Mouse (Mus musculus): ENCODE measurements around the gene Vwa8. TPM values are rescaled to one million over a fixed set of nuclear protein-coding genes. Genes with fewer than 3 reads are reported as not detected.
A peak's percentile ranks its signal among the peaks of the same experiment; 100 is the strongest.

Gene Vwa8
- polyA plus RNA-seq, 1 experiment from 2014 or later = 5.5 TPM

DNA sequence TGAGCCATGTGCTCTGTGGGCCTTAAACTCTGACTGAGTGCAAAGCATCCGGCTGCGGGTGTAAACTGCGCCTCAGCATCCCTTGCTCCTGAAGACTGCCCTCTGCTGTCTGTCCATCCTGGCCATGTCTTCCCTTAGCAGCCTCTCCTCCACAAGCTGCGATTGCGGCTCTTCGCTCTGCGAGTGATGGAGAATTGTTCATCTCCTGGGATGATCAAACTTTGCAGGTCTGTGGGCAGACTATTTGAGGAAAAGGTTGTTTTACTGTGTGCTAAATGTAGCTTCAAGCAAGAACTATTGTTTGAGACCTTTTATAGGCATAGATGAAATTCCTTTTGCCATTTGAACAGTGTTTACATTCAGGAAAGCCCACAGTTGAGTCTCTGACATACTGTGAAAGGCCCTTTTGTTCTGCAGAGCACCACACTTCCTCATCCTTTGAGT lies 286.1 kb downstream of the Vwa8 start:
- no peaks in the 10 kb centered on the region for H3K9me3 ChIP-seq (replicated peaks; ENCODE audit: control insufficient read depth, low read length)
- no peak overlapping the region for H3K27ac ChIP-seq (ENCODE audit: low read depth, low read length)
- no peak overlapping the region for H3K4me3 ChIP-seq (ENCODE audit: low read depth, low read length)
- H3K27me3 ChIP-seq (replicated peaks; ENCODE audit: control insufficient read depth, insufficient read depth, low read length) = no peaks in the 10 kb centered on the region
- H3K9ac ChIP-seq (ENCODE audit: low read length) = no peak overlapping the region
- H3K4me2 ChIP-seq (ENCODE audit: low read length) = no peak overlapping the region
- 5% methylated on average over 7 of the region's 7 CpGs for WGBS
- peak; percentile 53 for DNase-seq (ENCODE audit: low spot score)
- peak; percentile 34; the same call in 1 of the 2 replicates for ATAC-seq
- no peaks in the 10 kb centered on the region for H3K36me3 ChIP-seq (ENCODE audit: control insufficient read depth, insufficient read depth, low read length)
- peaks cover 1% of the 10 kb centered on the region; the same call in 1 of the 2 replicates for H3K4me1 ChIP-seq (ENCODE audit: control insufficient read depth, insufficient read depth, low read length)

DNA sequence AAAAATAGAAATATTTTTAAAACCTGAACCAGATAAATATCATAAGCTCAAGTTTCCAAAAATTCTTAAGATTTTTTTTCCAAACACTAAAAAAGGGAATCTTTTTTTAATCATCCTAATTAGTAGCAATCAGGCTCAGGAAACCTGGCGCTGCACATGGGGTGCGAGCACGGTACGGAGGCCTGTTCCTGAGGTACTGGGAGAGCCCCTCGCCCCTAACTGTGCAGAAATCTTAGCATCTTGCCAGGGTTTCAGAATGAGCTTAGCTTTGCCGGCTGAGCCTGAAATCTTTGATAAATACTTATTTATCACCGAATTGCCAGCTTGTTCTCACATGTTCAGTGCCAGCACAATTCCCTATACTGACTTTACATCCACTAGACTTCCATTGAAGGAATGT lies 286.6 kb downstream of the Vwa8 start:
- Histone ChIP-seq H3K9me3 (replicated peaks; ENCODE audit: control insufficient read depth, low read length) (no peaks in the 10 kb centered on the region), H3K27me3 (replicated peaks; ENCODE audit: control insufficient read depth, insufficient read depth, low read length) (no peaks in the 10 kb centered on the region), H3K27ac (ENCODE audit: low read depth, low read length) (no peak overlapping the region), H3K36me3 (ENCODE audit: control insufficient read depth, insufficient read depth, low read length) (no peaks in the 10 kb centered on the region), H3K9ac (ENCODE audit: low read length) (no peak overlapping the region), H3K4me3 (ENCODE audit: low read depth, low read length) (no peak overlapping the region), H3K4me1 (ENCODE audit: control insufficient read depth, insufficient read depth, low read length) (peaks cover 7% of the 10 kb centered on the region; the same call in 1 of the 2 replicates), H3K4me2 (ENCODE audit: low read length) (no peak overlapping the region)
- 32% methylated on average over 7 of the region's 7 CpGs for WGBS
- ATAC-seq (0 out of 2 replicates have a peak, but pooled peaks have one; percentile 55), DNase-seq (ENCODE audit: low spot score) (peak; percentile 43)

DNA sequence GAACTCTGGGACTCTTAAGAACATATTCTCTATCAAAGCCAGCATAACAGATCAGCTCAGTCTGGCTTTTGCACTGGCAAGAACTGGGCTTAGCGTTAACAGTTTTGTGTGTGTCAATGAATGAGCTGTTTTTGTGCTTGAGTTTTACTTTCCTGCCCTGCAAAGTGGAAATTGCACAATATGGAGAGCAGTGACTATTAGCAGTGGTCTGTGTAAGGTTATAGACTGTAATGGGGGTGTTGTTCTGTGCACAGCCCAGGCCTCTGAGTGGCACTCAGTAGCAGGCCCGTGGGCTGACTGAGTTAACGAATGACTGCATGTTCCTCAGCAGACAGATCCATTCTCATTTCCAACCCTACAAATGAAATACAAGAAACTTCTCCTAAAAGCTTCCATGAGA lies 287.7 kb downstream of the Vwa8 start:
- Histone ChIP-seq H3K4me3 (ENCODE audit: low read depth, low read length) (no peak overlapping the region), H3K27me3 (replicated peaks; ENCODE audit: control insufficient read depth, insufficient read depth, low read length) (no peaks in the 10 kb centered on the region), H3K36me3 (ENCODE audit: control insufficient read depth, insufficient read depth, low read length) (no peaks in the 10 kb centered on the region), H3K9me3 (replicated peaks; ENCODE audit: control insufficient read depth, low read length) (no peaks in the 10 kb centered on the region), H3K4me2 (ENCODE audit: low read length) (no peak overlapping the region), H3K4me1 (ENCODE audit: control insufficient read depth, insufficient read depth, low read length) (peaks cover 13% of the 10 kb centered on the region; the same call in 1 of the 2 replicates), H3K9ac (ENCODE audit: low read length) (no peak overlapping the region), H3K27ac (ENCODE audit: low read depth, low read length) (no peak overlapping the region)
- ATAC-seq (no peak), DNase-seq (ENCODE audit: low spot score) (no peak)
- 69% methylated on average over 3 of the region's 3 CpGs for WGBS

DNA sequence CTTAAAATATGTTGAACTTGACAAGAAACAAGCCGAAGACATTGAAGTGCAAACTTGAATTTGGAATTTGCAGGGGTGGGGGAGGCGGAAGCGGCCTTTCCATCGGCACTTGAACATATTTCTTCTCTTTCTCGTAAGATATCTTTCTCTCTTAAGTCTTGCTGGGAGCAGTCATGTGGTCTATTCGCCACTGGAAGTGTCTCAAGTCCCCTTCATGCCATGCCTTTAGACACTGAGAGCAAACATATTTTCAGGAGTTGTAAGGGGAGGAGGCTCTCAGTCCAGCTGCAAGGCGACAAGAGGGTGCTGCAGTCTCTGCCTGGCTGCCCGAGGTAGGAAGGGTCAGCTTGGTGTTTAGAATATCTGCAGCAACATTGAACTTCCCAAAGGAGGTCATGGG lies 288.2 kb downstream of the Vwa8 start:
- DNase-seq (ENCODE audit: low spot score) = no peak
- whole genome bisulfite sequencing = 91% methylated on average over 8 of the region's 8 CpGs
- peaks cover 13% of the 10 kb centered on the region; the same call in 1 of the 2 replicates for H3K4me1 ChIP-seq (ENCODE audit: control insufficient read depth, insufficient read depth, low read length)
- H3K36me3 ChIP-seq (ENCODE audit: control insufficient read depth, insufficient read depth, low read length) = no peaks in the 10 kb centered on the region
- H3K9ac ChIP-seq (ENCODE audit: low read length) = no peak overlapping the region
- no peaks in the 10 kb centered on the region for H3K9me3 ChIP-seq (replicated peaks; ENCODE audit: control insufficient read depth, low read length)
- ATAC-seq = no peak
- H3K27ac ChIP-seq (ENCODE audit: low read depth, low read length) = no peak overlapping the region
- no peaks in the 10 kb centered on the region for H3K27me3 ChIP-seq (replicated peaks; ENCODE audit: control insufficient read depth, insufficient read depth, low read length)
- H3K4me3 ChIP-seq (ENCODE audit: low read depth, low read length) = no peak overlapping the region
- no peak overlapping the region for H3K4me2 ChIP-seq (ENCODE audit: low read length)

DNA sequence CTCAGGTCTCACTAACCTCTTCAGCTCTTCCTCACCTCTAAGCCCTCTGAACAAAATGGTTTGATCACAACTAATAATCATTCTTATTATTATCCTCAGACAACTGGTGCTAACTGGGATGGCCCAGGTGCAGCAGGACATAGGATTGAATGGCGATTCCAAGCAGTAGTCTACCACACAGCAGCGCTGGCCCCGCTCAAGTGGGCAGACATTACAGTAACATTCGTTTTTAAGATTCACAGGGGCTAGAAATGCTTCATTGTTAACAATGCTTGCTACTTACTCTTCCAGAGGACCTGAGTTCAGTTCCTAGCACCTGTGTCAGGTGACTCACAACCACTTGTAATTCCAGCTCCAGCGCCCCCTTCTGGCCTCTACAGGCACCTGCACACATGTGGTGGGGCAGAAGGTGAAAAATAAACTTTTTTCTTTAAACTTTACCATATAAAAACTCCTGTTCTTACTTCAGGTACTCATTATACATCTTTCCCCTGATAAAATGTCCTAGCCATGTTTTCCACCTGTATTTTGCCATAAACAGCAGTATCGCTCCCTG lies 290.3 kb downstream of the Vwa8 start:
- Histone ChIP-seq H3K4me3 (ENCODE audit: low read depth, low read length) (no peak overlapping the region), H3K4me1 (ENCODE audit: control insufficient read depth, insufficient read depth, low read length) (peaks cover 13% of the 10 kb centered on the region; the same call in 1 of the 2 replicates), H3K9me3 (replicated peaks; ENCODE audit: control insufficient read depth, low read length) (no peaks in the 10 kb centered on the region), H3K36me3 (ENCODE audit: control insufficient read depth, insufficient read depth, low read length) (no peaks in the 10 kb centered on the region), H3K4me2 (ENCODE audit: low read length) (no peak overlapping the region), H3K27ac (ENCODE audit: low read depth, low read length) (no peak overlapping the region), H3K9ac (ENCODE audit: low read length) (no peak overlapping the region), H3K27me3 (replicated peaks; ENCODE audit: control insufficient read depth, insufficient read depth, low read length) (no peaks in the 10 kb centered on the region)
- WGBS = 95% methylated on average over 6 of the region's 6 CpGs
- no peak for DNase-seq (ENCODE audit: low spot score)
- ATAC-seq = no peak

DNA sequence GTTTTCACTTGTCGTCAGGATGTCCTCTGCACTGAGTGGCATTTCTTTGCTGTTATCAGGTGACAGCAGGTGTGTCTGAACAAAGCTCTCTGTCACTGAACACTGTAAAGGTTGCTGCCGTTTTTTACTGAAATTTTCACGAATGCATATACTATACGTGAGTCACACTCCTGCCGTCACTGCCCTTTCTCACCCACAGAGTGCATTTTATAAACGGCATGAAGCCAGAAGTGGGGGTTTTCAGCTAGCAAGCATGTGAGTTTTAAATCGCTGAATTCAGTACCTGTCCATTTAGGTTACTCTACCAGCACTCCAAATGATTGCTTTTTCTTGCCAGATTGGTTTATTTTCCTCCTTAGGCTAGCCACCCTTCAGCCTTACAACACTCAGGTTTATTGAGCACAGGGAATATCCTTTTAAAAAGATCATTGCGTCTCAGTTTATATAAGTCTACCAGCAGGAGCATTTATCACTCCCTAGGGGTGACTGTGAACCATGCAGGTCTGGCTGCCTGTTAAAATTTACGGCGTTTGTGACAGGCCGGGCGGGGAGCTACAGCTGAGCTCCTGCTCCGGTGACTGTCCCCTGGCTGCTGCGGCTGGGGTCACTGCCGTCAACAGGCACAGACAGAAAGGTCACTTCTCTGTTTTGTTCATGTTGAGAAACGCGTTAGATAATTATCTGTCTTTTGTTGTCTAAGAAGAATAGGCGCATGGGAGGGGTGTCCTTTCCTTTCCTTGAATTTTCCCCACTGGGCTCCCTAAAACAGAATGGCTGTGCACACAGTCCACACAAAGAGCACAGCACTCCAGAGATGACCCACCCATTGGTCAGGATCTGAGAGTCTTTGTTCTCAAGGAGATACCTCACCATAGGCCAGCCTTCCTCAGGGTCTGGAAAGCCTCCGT lies 291.3 kb downstream of the Vwa8 start:
- H3K9me3 ChIP-seq (replicated peaks; ENCODE audit: control insufficient read depth, low read length) = no peaks in the 10 kb centered on the region
- H3K4me2 ChIP-seq (ENCODE audit: low read length) = no peak overlapping the region
- ATAC-seq = peak; percentile 71
- H3K27ac ChIP-seq (ENCODE audit: low read depth, low read length) = no peak overlapping the region
- H3K4me1 ChIP-seq (ENCODE audit: control insufficient read depth, insufficient read depth, low read length) = peaks cover 13% of the 10 kb centered on the region; the same call in 1 of the 2 replicates
- peak overlapping the region; percentile 21; the same call in 1 of the 2 replicates for H3K9ac ChIP-seq (ENCODE audit: low read length)
- H3K27me3 ChIP-seq (replicated peaks; ENCODE audit: control insufficient read depth, insufficient read depth, low read length) = no peaks in the 10 kb centered on the region
- H3K36me3 ChIP-seq (ENCODE audit: control insufficient read depth, insufficient read depth, low read length) = no peaks in the 10 kb centered on the region
- WGBS = 36% methylated on average over 19 of the region's 19 CpGs
- DNase-seq (ENCODE audit: low spot score) = peak; percentile 42
- no peak overlapping the region for H3K4me3 ChIP-seq (ENCODE audit: low read depth, low read length)

DNA sequence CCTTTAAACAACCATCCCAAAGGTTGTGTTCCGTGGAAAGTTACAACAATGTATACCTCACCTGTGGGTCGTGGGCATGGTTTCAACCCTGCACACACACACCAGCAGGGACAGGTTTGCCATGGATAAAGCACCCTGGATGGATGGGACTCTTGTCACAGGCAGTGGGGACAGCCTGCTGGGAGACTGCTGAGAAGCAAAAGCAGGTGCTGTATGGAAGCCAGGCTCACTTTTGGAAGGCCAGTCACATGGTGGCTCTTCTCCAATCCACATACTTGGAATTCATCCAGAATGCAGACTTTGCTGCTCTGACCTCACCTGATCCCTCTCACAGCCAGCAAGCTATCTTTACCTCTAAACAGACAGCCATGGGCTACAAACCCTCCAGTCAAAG lies 292.0 kb downstream of the Vwa8 start:
- Histone ChIP-seq H3K36me3 (ENCODE audit: control insufficient read depth, insufficient read depth, low read length) (no peaks in the 10 kb centered on the region), H3K4me1 (ENCODE audit: control insufficient read depth, insufficient read depth, low read length) (peaks cover 13% of the 10 kb centered on the region; the same call in 1 of the 2 replicates), H3K27ac (ENCODE audit: low read depth, low read length) (no peak overlapping the region), H3K9me3 (replicated peaks; ENCODE audit: control insufficient read depth, low read length) (no peaks in the 10 kb centered on the region), H3K4me2 (ENCODE audit: low read length) (no peak overlapping the region), H3K27me3 (replicated peaks; ENCODE audit: control insufficient read depth, insufficient read depth, low read length) (no peaks in the 10 kb centered on the region), H3K9ac (ENCODE audit: low read length) (no peak overlapping the region), H3K4me3 (ENCODE audit: low read depth, low read length) (no peak overlapping the region)
- WGBS = 81% methylated on average over 2 of the region's 2 CpGs
- ATAC-seq (peak; percentile 35), DNase-seq (ENCODE audit: low spot score) (peak; percentile 18)

DNA sequence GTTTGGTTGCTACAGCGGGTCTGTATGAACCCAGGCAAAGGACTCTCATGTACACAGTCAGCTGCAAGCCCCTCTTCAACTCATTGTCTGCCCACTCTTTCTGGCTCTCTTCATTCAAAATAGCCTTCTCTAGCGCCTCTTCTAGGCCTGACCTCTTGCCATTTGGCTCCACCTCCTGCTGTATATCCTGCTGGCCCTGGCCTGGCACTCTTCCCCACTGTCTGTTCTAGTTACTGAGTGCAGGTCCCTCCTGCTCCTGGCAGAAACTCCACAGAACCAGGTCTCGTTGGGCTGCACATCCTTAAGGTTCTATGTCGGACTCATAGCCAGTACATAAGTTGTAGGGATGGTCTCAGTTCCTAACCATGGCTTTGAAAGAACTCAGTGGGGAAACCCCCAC lies 293.5 kb downstream of the Vwa8 start:
- ATAC-seq (no peak), DNase-seq (ENCODE audit: low spot score) (no peak)
- H3K4me3 ChIP-seq (ENCODE audit: low read depth, low read length) = no peak overlapping the region
- H3K4me2 ChIP-seq (ENCODE audit: low read length) = no peak overlapping the region
- H3K4me1 ChIP-seq (ENCODE audit: control insufficient read depth, insufficient read depth, low read length) = peaks cover 13% of the 10 kb centered on the region; the same call in 1 of the 2 replicates
- no peak overlapping the region for H3K27ac ChIP-seq (ENCODE audit: low read depth, low read length)
- no peaks in the 10 kb centered on the region for H3K9me3 ChIP-seq (replicated peaks; ENCODE audit: control insufficient read depth, low read length)
- H3K36me3 ChIP-seq (ENCODE audit: control insufficient read depth, insufficient read depth, low read length) = no peaks in the 10 kb centered on the region
- H3K9ac ChIP-seq (ENCODE audit: low read length) = no peak overlapping the region
- 88% methylated on average over 4 of the region's 4 CpGs for WGBS
- H3K27me3 ChIP-seq (replicated peaks; ENCODE audit: control insufficient read depth, insufficient read depth, low read length) = no peaks in the 10 kb centered on the region

DNA sequence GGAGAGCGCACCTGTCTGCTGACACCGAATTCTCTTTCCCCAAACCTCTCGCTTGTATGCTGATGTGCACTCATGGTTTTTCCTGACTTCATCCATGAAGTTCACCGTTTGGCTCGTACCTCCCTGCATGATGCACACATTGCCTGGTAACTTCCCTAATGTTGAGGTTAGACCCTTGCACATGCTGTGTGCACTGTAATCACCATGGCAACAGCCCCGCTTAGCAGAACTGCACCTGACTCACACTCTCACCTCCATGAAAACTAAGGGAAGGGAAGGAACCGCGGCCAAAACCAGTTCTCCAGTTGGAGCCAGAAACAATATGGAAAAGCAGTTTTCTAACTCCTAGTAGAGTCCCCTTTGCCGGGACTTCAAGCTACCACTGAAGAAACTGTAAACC lies 294.8 kb downstream of the Vwa8 start:
- Histone ChIP-seq H3K4me2 (ENCODE audit: low read length) (no peak overlapping the region), H3K36me3 (ENCODE audit: control insufficient read depth, insufficient read depth, low read length) (no peaks in the 10 kb centered on the region), H3K4me3 (ENCODE audit: low read depth, low read length) (no peak overlapping the region), H3K27me3 (replicated peaks; ENCODE audit: control insufficient read depth, insufficient read depth, low read length) (no peaks in the 10 kb centered on the region), H3K27ac (ENCODE audit: low read depth, low read length) (no peak overlapping the region), H3K4me1 (ENCODE audit: control insufficient read depth, insufficient read depth, low read length) (peaks cover 13% of the 10 kb centered on the region; the same call in 1 of the 2 replicates), H3K9ac (ENCODE audit: low read length) (no peak overlapping the region), H3K9me3 (replicated peaks; ENCODE audit: control insufficient read depth, low read length) (no peaks in the 10 kb centered on the region)
- ATAC-seq = no peak
- 96% methylated on average over 9 of the region's 9 CpGs for WGBS
- DNase-seq (ENCODE audit: low spot score) = no peak

All from forebrain, embryonic 14.5 days (tissue).